Mouse (Mus musculus) hindbrain, embryonic 10.5 days (tissue): ENCODE data around the gene Cfap54. TPM values are rescaled to one million over a fixed set of nuclear protein-coding genes. Genes with fewer than 3 reads are reported as not detected.

Experiments
- DNase-seq: peaks from one replicate; pipeline ENCODE4 v3.0.0-alpha.2; 2017; ENCODE audit warnings: low spot score
- H3K27ac ChIP-seq: fragments of 300-500 bp; sonication (generic); 2 replicates; pipeline ENCODE4 v1.5.1; 2016; ENCODE audit warnings: mild to moderate bottlenecking, moderate library complexity
- H3K27me3 ChIP-seq: fragments of 300-500 bp; sonication (generic); 2 replicates; pipeline ENCODE4 v1.6.1; 2016; ENCODE audit warnings: mild to moderate bottlenecking; ENCODE audit not compliant: poor library complexity, insufficient read depth, severe bottlenecking
- H3K36me3 ChIP-seq: fragments of 300-500 bp; sonication (generic); 2 replicates; pipeline ENCODE4 v1.6.1; 2016; ENCODE audit warnings: mild to moderate bottlenecking, moderate library complexity
- H3K4me1 ChIP-seq: fragments of 300-500 bp; sonication (generic); replicated peaks from 2 replicates; pipeline ENCODE4 v1.6.1; 2016; ENCODE audit warnings: mild to moderate bottlenecking
- H3K4me3 ChIP-seq: fragments of 300-500 bp; sonication (generic); 2 replicates; pipeline ENCODE4 v1.5.1; 2016; ENCODE audit warnings: mild to moderate bottlenecking, moderate library complexity
- H3K9me3 ChIP-seq: fragments of 300-500 bp; sonication (generic); 2 replicates; pipeline ENCODE4 v1.6.1; 2016; ENCODE audit warnings: mild to moderate bottlenecking, moderate library complexity
- WGBS: fragments of 180-500 bp; shearing (Covaris S2); methylation state at CpG from one replicate; pipeline ENCODE4 v1.1.7; 2016; 5-methylcytosine and 5-hydroxymethylcytosine counted together
- polyA plus RNA-seq: library from polyadenylated mRNA; unstranded; fragments of >200 nt; fragmentation: Nextera tagmentation; extraction: Ambion mirVana; gene quantifications from 2 replicates; pipeline ENCODE4 v1.2.1, GENCODE M21; 2016

Gene Cfap54
- polyA plus RNA-seq, 1 experiment from 2014 or later = 1.4 TPM

DNA sequence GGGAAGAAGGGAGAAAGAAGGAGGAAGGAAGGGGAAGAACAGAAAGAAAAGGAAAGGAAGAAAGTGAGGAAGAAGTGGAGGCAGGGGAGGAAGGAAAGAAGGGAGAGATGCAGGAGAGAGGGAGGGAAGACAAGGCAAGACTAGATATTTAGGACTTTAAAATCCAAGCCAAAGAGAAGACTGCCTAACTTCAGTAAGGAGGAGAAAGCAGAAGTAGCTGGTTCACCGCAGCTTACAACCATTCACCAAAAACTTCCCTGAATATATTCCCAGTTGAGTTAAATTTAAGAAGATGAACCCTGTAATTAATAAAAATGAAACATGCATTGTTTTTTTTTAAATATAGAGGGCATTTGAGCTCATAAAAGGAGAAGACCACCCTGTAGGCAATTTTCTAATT, 34.3 kb upstream of the Cfap54 start:
- Histone ChIP-seq H3K27me3 (no peaks in the 10 kb centered on the region), H3K36me3 (no peaks in the 10 kb centered on the region), H3K4me3 (no peak overlapping the region), H3K27ac (no peak overlapping the region), H3K4me1 (no peaks in the 10 kb centered on the region), H3K9me3 (no peaks in the 10 kb centered on the region)
- DNase-seq = no peak
- 94% methylated on average over 1 of the region's 1 CpGs for WGBS

DNA sequence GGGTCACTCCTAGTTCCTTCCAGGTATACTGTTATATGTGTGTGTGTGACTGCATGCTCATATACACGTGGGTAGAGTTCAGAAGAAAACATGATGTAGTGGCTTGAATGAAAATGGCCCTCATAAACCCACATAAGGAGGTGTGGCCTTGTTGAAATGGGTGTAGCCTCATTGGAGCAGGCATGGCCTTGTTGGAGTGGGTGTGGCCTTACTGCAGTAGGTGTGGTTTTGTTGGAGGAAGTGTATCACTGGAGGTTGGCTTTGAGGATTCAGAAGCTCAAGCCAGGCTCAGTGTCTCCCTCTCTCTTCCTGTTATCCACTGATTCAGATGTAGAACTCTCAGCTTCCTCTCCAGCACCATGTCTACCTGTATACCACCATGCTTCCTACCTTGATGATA, 33.4 kb upstream of the Cfap54 start:
- Histone ChIP-seq H3K9me3 (no peaks in the 10 kb centered on the region), H3K36me3 (no peaks in the 10 kb centered on the region), H3K4me3 (no peak overlapping the region), H3K4me1 (no peaks in the 10 kb centered on the region), H3K27ac (no peak overlapping the region), H3K27me3 (no peaks in the 10 kb centered on the region)
- no peak for DNase-seq
- 79% methylated on average over 1 of the region's 1 CpGs for WGBS

DNA sequence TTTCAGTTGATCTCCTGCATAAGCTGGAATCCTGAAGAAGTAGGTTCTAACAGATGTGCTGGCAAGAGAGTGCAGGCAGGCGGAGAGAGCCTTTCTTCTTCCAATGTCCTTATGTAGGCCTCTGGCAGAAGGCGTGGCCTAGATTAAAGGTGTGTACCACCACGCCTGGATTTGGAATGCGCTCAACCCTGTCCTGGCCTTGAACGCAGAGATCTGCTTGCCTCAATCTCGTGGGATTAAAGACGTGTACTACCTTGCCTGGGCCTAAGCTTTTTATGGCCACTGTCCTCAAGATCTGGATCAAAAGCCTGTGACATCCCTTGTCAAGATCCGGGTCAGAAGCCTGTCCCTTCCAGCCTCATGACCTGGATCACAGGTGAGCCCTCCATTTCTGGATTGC, 32.5 kb upstream of the Cfap54 start:
- H3K27ac ChIP-seq = no peak overlapping the region
- H3K36me3 ChIP-seq = no peaks in the 10 kb centered on the region
- no peak overlapping the region for H3K4me3 ChIP-seq
- no peaks in the 10 kb centered on the region for H3K9me3 ChIP-seq
- no peak for DNase-seq
- 90% methylated on average over 8 of the region's 8 CpGs for WGBS
- H3K27me3 ChIP-seq = no peaks in the 10 kb centered on the region
- no peaks in the 10 kb centered on the region for H3K4me1 ChIP-seq

DNA sequence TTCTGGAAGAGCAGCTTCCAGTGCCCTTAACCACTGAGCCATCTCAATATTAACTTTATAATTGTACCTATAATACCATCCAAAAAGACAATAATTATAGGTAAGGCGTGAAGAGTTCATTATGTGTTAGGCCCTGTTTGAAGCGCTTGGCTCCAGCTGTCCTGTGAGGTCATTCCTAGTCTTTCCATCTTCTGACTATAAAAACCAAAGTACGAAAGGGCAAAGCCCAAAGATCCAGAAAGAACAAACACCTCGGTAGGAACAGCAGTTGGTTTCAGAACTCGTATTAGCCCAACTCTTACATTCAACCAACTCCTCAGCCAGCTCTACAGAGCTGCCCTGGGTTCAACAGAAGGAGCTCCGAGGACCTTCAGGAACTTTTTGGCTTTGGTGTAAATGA, 30.6 kb upstream of the Cfap54 start:
- WGBS = 92% methylated on average over 6 of the region's 6 CpGs
- no peak for DNase-seq
- Histone ChIP-seq H3K27me3 (no peaks in the 10 kb centered on the region), H3K9me3 (no peaks in the 10 kb centered on the region), H3K27ac (no peak overlapping the region), H3K36me3 (no peaks in the 10 kb centered on the region), H3K4me3 (no peak overlapping the region), H3K4me1 (no peaks in the 10 kb centered on the region)

DNA sequence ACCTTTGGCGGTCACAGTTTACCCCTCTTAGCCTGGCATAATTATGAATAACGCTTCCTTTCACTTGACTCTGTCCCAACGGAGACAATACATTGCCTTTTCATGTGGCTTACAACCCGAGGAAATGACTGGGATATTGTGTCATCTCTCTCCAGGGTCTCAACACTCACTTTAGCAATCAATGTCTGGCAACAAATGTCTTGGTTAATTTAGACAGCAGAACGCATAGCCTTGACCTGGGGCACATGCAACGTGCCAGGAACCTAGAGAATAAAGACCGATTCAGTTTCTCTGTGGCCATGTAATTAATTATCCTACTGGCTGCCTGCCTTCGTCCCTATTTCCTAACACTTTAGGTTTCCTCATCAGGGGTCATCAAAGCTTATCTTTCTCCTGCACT, 30.0 kb upstream of the Cfap54 start:
- no peaks in the 10 kb centered on the region for H3K27me3 ChIP-seq
- no peaks in the 10 kb centered on the region for H3K9me3 ChIP-seq
- no peak for DNase-seq
- H3K4me3 ChIP-seq = no peak overlapping the region
- H3K27ac ChIP-seq = no peak overlapping the region
- WGBS = 72% methylated on average over 8 of the region's 8 CpGs
- no peaks in the 10 kb centered on the region for H3K36me3 ChIP-seq
- no peaks in the 10 kb centered on the region for H3K4me1 ChIP-seq

DNA sequence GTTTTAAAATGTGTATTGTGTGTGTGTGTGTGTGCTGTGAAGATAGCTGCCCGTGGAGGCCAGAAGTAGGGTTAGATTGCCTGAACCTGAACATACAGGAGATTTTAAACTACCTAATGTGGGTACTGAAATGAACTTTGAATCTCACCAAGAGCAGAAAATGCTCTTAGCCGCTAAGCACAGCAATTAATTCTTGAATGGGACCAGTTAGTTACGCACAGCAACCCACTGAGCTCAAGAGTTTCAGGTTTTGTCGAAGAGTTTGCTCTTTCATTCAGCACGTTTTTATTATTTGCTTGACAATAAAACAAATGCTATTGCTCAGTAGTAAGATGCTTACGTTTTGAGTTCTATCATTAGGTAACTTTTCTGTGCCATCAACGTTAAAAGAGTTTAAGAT, 23.9 kb upstream of the Cfap54 start:
- DNase-seq = no peak
- Histone ChIP-seq H3K36me3 (no peaks in the 10 kb centered on the region), H3K9me3 (no peaks in the 10 kb centered on the region), H3K4me3 (no peak overlapping the region), H3K27me3 (no peaks in the 10 kb centered on the region; the same call in 1 of the 2 replicates), H3K4me1 (no peaks in the 10 kb centered on the region), H3K27ac (no peak overlapping the region)
- WGBS = 74% methylated on average over 7 of the region's 7 CpGs

DNA sequence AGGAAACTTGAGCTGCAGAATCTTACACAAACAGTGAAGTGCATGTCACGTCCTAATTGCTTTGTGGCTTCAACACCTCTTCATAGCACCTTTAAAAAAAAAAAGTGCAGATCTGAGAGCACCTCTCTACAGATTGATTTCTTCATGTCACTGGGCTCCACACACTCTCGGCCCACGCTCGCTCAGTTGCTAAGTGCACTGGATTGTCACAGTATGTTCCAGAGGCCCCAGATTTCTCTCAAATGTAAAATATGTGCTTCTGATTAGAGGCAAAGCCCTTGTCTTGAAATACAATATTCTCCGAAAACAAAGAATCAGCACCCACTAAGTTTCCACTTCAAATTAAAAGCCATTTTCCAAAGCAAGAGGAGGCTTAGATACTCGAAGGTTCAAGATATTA, 22.9 kb upstream of the Cfap54 start:
- no peak overlapping the region for H3K4me3 ChIP-seq
- H3K27me3 ChIP-seq = no peaks in the 10 kb centered on the region; the same call in 1 of the 2 replicates
- no peak for DNase-seq
- no peaks in the 10 kb centered on the region for H3K9me3 ChIP-seq
- WGBS = 77% methylated on average over 6 of the region's 6 CpGs
- no peak overlapping the region for H3K27ac ChIP-seq
- no peaks in the 10 kb centered on the region for H3K4me1 ChIP-seq
- no peaks in the 10 kb centered on the region for H3K36me3 ChIP-seq

DNA sequence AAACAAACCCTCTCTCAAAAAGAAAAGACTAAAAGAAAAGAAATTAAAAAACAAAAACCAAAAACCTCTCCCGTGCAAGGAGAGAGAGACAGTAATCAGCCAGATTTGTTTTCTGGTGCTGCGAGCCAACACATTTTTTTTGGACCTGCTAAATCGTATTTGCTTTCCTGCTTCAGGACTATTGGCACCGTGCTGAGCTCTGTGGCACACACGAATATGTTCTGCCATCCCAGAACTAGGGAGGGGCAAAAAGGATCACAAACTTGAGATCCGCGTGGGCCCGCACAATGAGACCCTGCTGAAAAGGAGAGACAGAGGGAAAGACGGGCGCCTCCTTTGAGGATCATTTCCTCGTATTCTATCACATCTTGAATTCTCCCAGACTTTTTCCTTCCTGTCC, 22.3 kb upstream of the Cfap54 start:
- H3K27me3 ChIP-seq = no peaks in the 10 kb centered on the region; the same call in 1 of the 2 replicates
- 80% methylated on average over 11 of the region's 11 CpGs for WGBS

DNA sequence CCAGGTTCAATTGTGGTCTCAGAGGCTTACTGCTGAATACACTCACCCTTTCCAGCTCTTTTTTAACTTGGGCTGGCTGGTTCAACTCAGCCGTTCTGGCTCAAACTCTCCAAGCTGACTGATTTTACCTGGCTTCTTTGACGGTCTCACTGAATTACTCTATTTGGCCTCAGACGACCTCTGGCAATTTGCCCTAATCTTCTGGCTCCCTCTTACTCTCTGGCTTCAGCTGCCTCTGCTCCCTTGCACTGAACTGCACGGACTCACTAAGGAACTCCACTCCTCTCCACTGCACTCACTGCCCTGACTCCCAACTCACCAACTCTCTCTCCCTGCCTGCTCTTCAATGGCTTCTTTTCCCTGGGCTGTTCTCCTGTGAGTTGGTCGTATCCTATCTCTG, 20.9 kb upstream of the Cfap54 start:
- Histone ChIP-seq H3K36me3 (no peaks in the 10 kb centered on the region), H3K4me1 (no peaks in the 10 kb centered on the region), H3K27me3 (no peaks in the 10 kb centered on the region; the same call in 1 of the 2 replicates), H3K4me3 (no peak overlapping the region), H3K27ac (no peak overlapping the region), H3K9me3 (no peaks in the 10 kb centered on the region)
- 76% methylated on average over 5 of the region's 5 CpGs for WGBS
- DNase-seq = no peak

More for the DNA sequence above, 22.3 kb upstream of the Cfap54 start:
- H3K27ac ChIP-seq = no peak overlapping the region
- H3K36me3 ChIP-seq = no peaks in the 10 kb centered on the region
- H3K4me1 ChIP-seq = no peaks in the 10 kb centered on the region
- H3K4me3 ChIP-seq = no peak overlapping the region
- no peaks in the 10 kb centered on the region for H3K9me3 ChIP-seq
- DNase-seq = no peak

DNA sequence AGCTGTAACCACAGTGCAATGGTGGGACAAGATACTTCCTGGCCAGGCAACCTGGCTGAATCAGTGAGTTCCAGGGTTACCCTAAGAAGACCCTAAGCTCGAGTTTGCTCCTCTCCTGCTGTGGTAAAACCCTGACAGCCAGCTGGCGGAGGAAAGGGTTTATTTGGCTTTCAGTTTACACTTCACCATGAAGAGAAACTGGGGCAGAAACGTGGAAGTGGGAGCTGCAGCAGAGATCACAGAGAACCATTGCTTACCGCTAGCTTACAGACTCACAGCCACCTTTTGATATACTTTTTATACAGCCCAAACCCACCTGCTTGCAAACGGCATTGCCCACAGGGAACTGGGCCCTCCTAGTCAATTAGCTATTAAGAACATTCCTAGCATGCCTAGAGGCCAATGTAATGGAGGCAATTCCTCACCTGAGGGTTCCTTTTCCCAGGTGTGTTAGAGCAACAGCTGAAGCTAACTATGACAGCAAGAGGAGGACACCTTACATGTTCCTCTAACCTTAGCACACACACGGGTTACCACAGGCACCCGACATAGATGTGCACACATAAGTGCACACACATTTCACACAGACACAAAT, 16.9 kb upstream of the Cfap54 start:
- no peaks in the 10 kb centered on the region for H3K4me1 ChIP-seq
- no peak for DNase-seq
- H3K27me3 ChIP-seq = no peaks in the 10 kb centered on the region
- no peak overlapping the region for H3K27ac ChIP-seq
- H3K9me3 ChIP-seq = no peaks in the 10 kb centered on the region
- WGBS = 76% methylated on average over 7 of the region's 7 CpGs
- H3K36me3 ChIP-seq = no peaks in the 10 kb centered on the region
- no peak overlapping the region for H3K4me3 ChIP-seq

DNA sequence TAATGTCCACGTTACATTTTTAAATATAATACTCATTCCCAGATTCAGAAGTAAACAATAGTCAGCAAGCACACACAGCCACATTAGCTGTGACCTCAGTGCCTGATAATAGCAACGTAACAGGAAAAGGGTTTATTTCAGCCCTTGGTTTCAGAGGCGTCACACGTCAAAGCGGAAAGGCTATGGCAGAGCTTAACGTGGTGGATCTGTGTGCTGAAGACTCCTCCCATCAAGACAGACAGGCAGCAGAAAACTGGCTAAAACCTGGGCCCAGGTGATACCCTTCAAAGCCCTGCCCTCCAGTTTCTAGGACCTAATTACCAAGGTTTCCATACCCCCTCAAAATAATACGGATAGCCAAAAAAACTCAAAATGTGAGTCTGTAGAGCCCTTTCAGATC, 16.0 kb upstream of the Cfap54 start:
- 96% methylated on average over 7 of the region's 7 CpGs for WGBS
- Histone ChIP-seq H3K27me3 (no peaks in the 10 kb centered on the region), H3K4me3 (no peak overlapping the region), H3K36me3 (no peaks in the 10 kb centered on the region), H3K27ac (no peak overlapping the region), H3K4me1 (no peaks in the 10 kb centered on the region), H3K9me3 (no peaks in the 10 kb centered on the region)
- no peak for DNase-seq

DNA sequence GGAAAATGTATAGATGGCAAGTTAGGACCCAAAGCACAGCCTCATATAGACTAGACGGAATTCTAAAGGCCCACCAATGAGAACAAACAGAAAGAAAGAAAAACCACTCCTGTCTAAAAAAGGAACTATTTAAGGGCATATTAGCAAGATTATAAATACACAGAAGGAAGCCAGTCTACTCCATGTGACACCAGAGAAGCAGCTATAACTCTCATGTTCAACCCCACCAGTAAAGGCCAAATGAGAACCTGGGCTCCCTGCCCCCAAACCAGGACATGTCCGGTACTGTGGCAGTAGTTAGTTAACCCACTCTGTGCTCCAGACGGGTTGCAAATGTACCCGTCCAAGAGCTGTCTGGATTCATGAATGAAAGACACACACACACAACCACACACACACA, 14.4 kb upstream of the Cfap54 start:
- Histone ChIP-seq H3K4me3 (no peak overlapping the region), H3K36me3 (no peaks in the 10 kb centered on the region), H3K27ac (no peak overlapping the region), H3K4me1 (no peaks in the 10 kb centered on the region), H3K27me3 (no peaks in the 10 kb centered on the region), H3K9me3 (no peaks in the 10 kb centered on the region)
- whole genome bisulfite sequencing = 84% methylated on average over 4 of the region's 4 CpGs
- no peak for DNase-seq

DNA sequence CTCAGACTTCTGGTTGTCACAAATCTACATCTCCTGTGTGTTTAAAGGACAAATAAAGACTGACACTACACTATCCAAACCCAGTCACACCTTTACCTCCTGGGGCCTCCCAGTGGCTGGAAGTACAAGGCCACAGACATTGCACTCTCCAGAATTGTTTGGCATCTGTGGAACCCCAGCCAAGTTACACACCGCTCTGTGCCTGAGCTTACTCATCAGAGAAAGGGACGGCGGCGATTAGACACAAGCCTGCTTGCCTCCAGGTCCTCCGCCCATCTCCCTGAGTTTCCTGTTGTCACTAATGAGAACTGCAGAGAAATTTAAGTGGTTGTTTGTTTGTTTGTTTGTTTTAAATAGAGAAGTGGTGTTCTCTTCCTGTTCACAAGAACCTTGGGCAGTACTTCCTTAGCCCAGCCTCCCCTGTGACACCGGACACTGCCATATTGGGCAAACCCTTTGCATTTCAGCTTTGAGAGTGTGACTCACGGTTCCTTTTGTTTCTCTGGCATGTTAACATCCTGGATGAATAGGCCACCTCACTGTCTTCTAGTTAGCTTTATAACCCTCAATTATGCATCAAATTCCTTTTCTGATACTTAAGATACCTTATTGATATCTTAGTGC, 13.7 kb upstream of the Cfap54 start:
- Histone ChIP-seq H3K9me3 (no peaks in the 10 kb centered on the region), H3K27me3 (no peaks in the 10 kb centered on the region), H3K4me3 (no peak overlapping the region), H3K36me3 (no peaks in the 10 kb centered on the region), H3K4me1 (no peaks in the 10 kb centered on the region), H3K27ac (no peak overlapping the region)
- no peak for DNase-seq
- WGBS = 80% methylated on average over 7 of the region's 7 CpGs

DNA sequence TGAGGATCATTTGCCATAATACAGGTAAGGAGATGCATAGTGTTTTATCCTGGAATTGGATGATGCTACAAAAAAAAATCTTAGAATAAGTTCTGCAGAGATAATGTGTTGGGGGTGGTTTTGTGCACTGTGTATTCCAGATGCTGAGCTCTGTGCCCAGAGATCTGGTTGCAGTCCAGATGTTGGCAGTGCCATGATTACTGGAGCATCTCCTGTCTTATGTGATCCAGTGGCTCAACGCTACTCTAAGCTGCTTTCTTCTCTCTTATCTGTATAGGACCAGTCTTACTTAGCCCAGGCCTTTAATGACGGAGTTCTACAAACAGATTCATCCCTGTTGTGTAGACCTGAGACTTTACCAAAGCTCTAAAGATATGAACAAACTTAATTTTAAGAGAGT, 10.5 kb upstream of the Cfap54 start:
- no peak for DNase-seq
- Histone ChIP-seq H3K4me1 (no peaks in the 10 kb centered on the region), H3K9me3 (no peaks in the 10 kb centered on the region), H3K27ac (no peak overlapping the region), H3K4me3 (no peak overlapping the region), H3K27me3 (no peaks in the 10 kb centered on the region), H3K36me3 (no peaks in the 10 kb centered on the region)
- 92% methylated on average over 2 of the region's 2 CpGs for WGBS
